Mouse (Mus musculus) heart, embryonic 16.5 days (tissue): ENCODE results near the gene Cldnd1. TPM values are rescaled to one million over a fixed set of nuclear protein-coding genes. Genes with fewer than 3 reads are reported as not detected.

ENCODE experiments used
- ATAC-seq: fragments of 200-750 bp; cut with Nextera tagmentation; replicated peaks from 2 replicates; pipeline ENCODE4 v1.8.0; 2017; ENCODE audit warnings: moderate number of reproducible peaks; ENCODE audit not compliant: insufficient read depth, low FRiP score; ENCODE audit errors: extremely low read depth
- H3K27ac ChIP-seq: fragments of 300-500 bp; sonication (generic); 2 replicates; pipeline ENCODE4 v1.5.1; 2014; ENCODE audit warnings: mild to moderate bottlenecking, low read length, control low read depth, moderate library complexity
- H3K27me3 ChIP-seq: fragments of 300-500 bp; sonication (generic); 2 replicates; pipeline ENCODE4 v1.6.1; 2014; ENCODE audit warnings: low read length, mixed read lengths; ENCODE audit not compliant: control insufficient read depth, insufficient read depth
- H3K36me3 ChIP-seq: fragments of 300-500 bp; sonication (generic); 2 replicates; pipeline ENCODE4 v1.6.1; 2014; ENCODE audit not compliant: control insufficient read depth, insufficient read depth
- H3K4me1 ChIP-seq: fragments of 300-500 bp; sonication (generic); 2 replicates; pipeline ENCODE4 v1.6.1; 2014; ENCODE audit warnings: low read length, mixed read lengths; ENCODE audit not compliant: control insufficient read depth, insufficient read depth
- H3K4me2 ChIP-seq: fragments of 300-500 bp; sonication (generic); 2 replicates; pipeline ENCODE4 v1.6.1; 2014; ENCODE audit warnings: low read depth, mild to moderate bottlenecking, control low read depth, low read length
- H3K4me3 ChIP-seq: fragments of 300-500 bp; sonication (generic); 2 replicates; pipeline ENCODE4 v1.5.1; 2014; ENCODE audit warnings: mild to moderate bottlenecking, control low read depth, low read length
- H3K9ac ChIP-seq: fragments of 300-500 bp; sonication (generic); 2 replicates; pipeline ENCODE4 v1.6.1; 2014; ENCODE audit warnings: low read length, control low read depth
- H3K9me3 ChIP-seq: fragments of 300-500 bp; sonication (generic); replicated peaks from 2 replicates; pipeline ENCODE4 v1.6.1; 2016; ENCODE audit warnings: low read length; ENCODE audit not compliant: control insufficient read depth
- WGBS: fragments of 180-500 bp; shearing (Covaris S2); extraction: QIAGEN DNeasy Blood & Tissue Kit; methylation state at CpG from one replicate; pipeline ENCODE4 v1.1.7; 2014; 5-methylcytosine and 5-hydroxymethylcytosine counted together
- polyA plus RNA-seq: library from polyadenylated mRNA; unstranded; fragments of >200 nt; fragmentation: Nextera tagmentation; extraction: Ambion mirVana; gene quantifications from 2 replicates; pipeline ENCODE4 v1.2.1, GENCODE M21; 2015

Gene Cldnd1
- polyA plus RNA-seq, 1 experiment from 2014 or later = 112 TPM

- H3K4me2 ChIP-seq = peak overlapping the region; percentile 50
- ATAC-seq = 0 out of 2 replicates have a peak, but pooled peaks have one; percentile 32
- WGBS = 9% methylated on average over 10 of the region's 10 CpGs
These were observed 24.2 kb upstream of the Cldnd1 start for GRCm38 (mm10) chr16:58703382-58704124.

GRCm38 (mm10) chr16:58704999-58705398, 22.7 kb upstream of the Cldnd1 start:
- H3K4me1 ChIP-seq = peaks cover 11% of the 10 kb centered on the region
- H3K9ac ChIP-seq = no peak overlapping the region
- no peaks in the 10 kb centered on the region for H3K27me3 ChIP-seq
- no peak overlapping the region for H3K4me3 ChIP-seq
- H3K4me2 ChIP-seq = no peak overlapping the region
- ATAC-seq = no peak
- no peaks in the 10 kb centered on the region for H3K36me3 ChIP-seq
- H3K27ac ChIP-seq = no peak overlapping the region
- no peaks in the 10 kb centered on the region for H3K9me3 ChIP-seq

More at GRCm38 (mm10) chr16:58703382-58704124, 24.2 kb upstream of the Cldnd1 start:
- peak overlapping the region; percentile 11 for H3K27ac ChIP-seq
- H3K36me3 ChIP-seq = no peaks in the 10 kb centered on the region
- H3K9me3 ChIP-seq = no peaks in the 10 kb centered on the region
- H3K9ac ChIP-seq = no peak overlapping the region; the same call in 1 of the 2 replicates
- no peaks in the 10 kb centered on the region for H3K27me3 ChIP-seq
- peaks cover 11% of the 10 kb centered on the region for H3K4me1 ChIP-seq
- no peak overlapping the region for H3K4me3 ChIP-seq

GRCm38 (mm10) chr16:58707276-58707905, 20.3 kb upstream of the Cldnd1 start:
- no peaks in the 10 kb centered on the region for H3K36me3 ChIP-seq
- H3K27me3 ChIP-seq = no peaks in the 10 kb centered on the region
- no peak for ATAC-seq
- no peak overlapping the region for H3K4me2 ChIP-seq
- peaks cover 11% of the 10 kb centered on the region for H3K4me1 ChIP-seq
- no peak overlapping the region for H3K4me3 ChIP-seq
- WGBS = 92% methylated on average over 4 of the region's 4 CpGs
- H3K9me3 ChIP-seq = no peaks in the 10 kb centered on the region
- H3K9ac ChIP-seq = no peak overlapping the region
- H3K27ac ChIP-seq = no peak overlapping the region

- Histone ChIP-seq H3K27ac (no peak overlapping the region), H3K36me3 (no peaks in the 10 kb centered on the region), H3K27me3 (no peaks in the 10 kb centered on the region), H3K4me2 (no peak overlapping the region), H3K9ac (no peak overlapping the region), H3K9me3 (no peaks in the 10 kb centered on the region), H3K4me3 (no peak overlapping the region), H3K4me1 (peaks cover 4% of the 10 kb centered on the region)
- no peak for ATAC-seq
- 73% methylated on average over 3 of the region's 3 CpGs for WGBS
These were observed 18.9 kb upstream of the Cldnd1 start for GRCm38 (mm10) chr16:58708601-58709475.

- Histone ChIP-seq H3K27ac (no peak overlapping the region), H3K9me3 (no peaks in the 10 kb centered on the region), H3K36me3 (no peaks in the 10 kb centered on the region), H3K4me2 (no peak overlapping the region), H3K27me3 (no peaks in the 10 kb centered on the region), H3K4me3 (no peak overlapping the region), H3K4me1 (no peaks in the 10 kb centered on the region), H3K9ac (no peak overlapping the region)
- no peak for ATAC-seq
- 78% methylated on average over 4 of the region's 4 CpGs for whole genome bisulfite sequencing
These were observed 18.2 kb upstream of the Cldnd1 start for GRCm38 (mm10) chr16:58709536-58709935.

GRCm38 (mm10) chr16:58712221-58712620, 15.5 kb upstream of the Cldnd1 start:
- WGBS = 68% methylated on average over 8 of the region's 8 CpGs
- Histone ChIP-seq H3K4me2 (no peak overlapping the region; the same call in 1 of the 2 replicates), H3K9ac (no peak overlapping the region), H3K27ac (no peak overlapping the region), H3K27me3 (no peaks in the 10 kb centered on the region), H3K4me1 (no peaks in the 10 kb centered on the region), H3K9me3 (no peaks in the 10 kb centered on the region), H3K4me3 (no peak overlapping the region), H3K36me3 (no peaks in the 10 kb centered on the region)
- ATAC-seq = no peak

GRCm38 (mm10) chr16:58713128-58713527, 14.6 kb upstream of the Cldnd1 start:
- WGBS = 76% methylated on average over 1 of the region's 1 CpGs
- Histone ChIP-seq H3K4me3 (no peak overlapping the region), H3K9ac (no peak overlapping the region), H3K36me3 (no peaks in the 10 kb centered on the region), H3K27ac (no peak overlapping the region), H3K4me1 (no peaks in the 10 kb centered on the region), H3K27me3 (no peaks in the 10 kb centered on the region), H3K4me2 (no peak overlapping the region), H3K9me3 (no peaks in the 10 kb centered on the region)
- ATAC-seq = no peak

GRCm38 (mm10) chr16:58715018-58715417, 12.7 kb upstream of the Cldnd1 start:
- H3K27ac ChIP-seq = no peak overlapping the region
- WGBS = 59% methylated on average over 4 of the region's 4 CpGs
- ATAC-seq = no peak
- no peaks in the 10 kb centered on the region for H3K4me1 ChIP-seq
- H3K9ac ChIP-seq = no peak overlapping the region
- H3K36me3 ChIP-seq = no peaks in the 10 kb centered on the region
- H3K4me2 ChIP-seq = no peak overlapping the region
- H3K4me3 ChIP-seq = no peak overlapping the region
- no peaks in the 10 kb centered on the region for H3K9me3 ChIP-seq
- H3K27me3 ChIP-seq = no peaks in the 10 kb centered on the region
